Mouse (Mus musculus) CH12.LX (cell line): Measurements from ENCODE around the gene Glis1.

Source experiments
- CHD1 ChIP-seq: IDR thresholded peaks from 2 replicates; pipeline ENCODE4 v1.6.1; 2012; ENCODE audit warnings: low read depth, low read length, improper control_type of control experiment, inconsistent platforms
- CTCF ChIP-seq, 2 experiments: IDR thresholded peaks in 1 of 2; conservative IDR thresholded peaks in 1 of 2; 2 replicates each; pipeline ENCODE4 v1.5.1; 2011 to 2012; ENCODE audit warnings: low read depth in 2 of 2, low read length in 2 of 2, improper control_type of control experiment in 1 of 2, inconsistent platforms in 1 of 2, mild to moderate bottlenecking in 1 of 2, moderate library complexity in 1 of 2
- MAX ChIP-seq: IDR thresholded peaks from 2 replicates; pipeline ENCODE4 v1.6.1; 2011; ENCODE audit warnings: low read length, improper control_type of control experiment
- PAX5 ChIP-seq: IDR thresholded peaks from 2 replicates; pipeline ENCODE4 v1.6.1; 2012; ENCODE audit warnings: low read length, inconsistent platforms, mixed read lengths
- SMC3 ChIP-seq: IDR thresholded peaks from 2 replicates; pipeline ENCODE4 v1.6.1; 2011; ENCODE audit warnings: low read depth, low read length, improper control_type of control experiment
- USF1 ChIP-seq: IDR thresholded peaks from 2 replicates; pipeline ENCODE4 v1.6.1; 2014; ENCODE audit warnings: low read depth, mild to moderate bottlenecking, inconsistent platforms, low read length, improper control_type of control experiment
- ZC3H11A ChIP-seq: IDR thresholded peaks from 2 replicates; pipeline ENCODE4 v1.6.1; 2012; ENCODE audit warnings: low read depth, mild to moderate bottlenecking, inconsistent platforms, low read length, improper control_type of control experiment

GRCm38 (mm10) chr4:107634631-107635030, 200.2 kb downstream of the Glis1 start:
- TF ChIP-seq CTCF (conservative IDR thresholded peaks at IDR 0.05 in 1 of 2, IDR thresholded peaks at IDR 0.05 in 1 of 2; ENCODE audit: low read depth in 2 of 2, low read length in 2 of 2) (peak in 1 of 2 experiments; percentile 13; a peak in 1 of 4 replicates), CHD1 (no peak), USF1 (no peak), ZC3H11A (no peak), MAX (no peak), PAX5 (no peak), SMC3 (peak; percentile 21)
